In the genomic region with DNA sequence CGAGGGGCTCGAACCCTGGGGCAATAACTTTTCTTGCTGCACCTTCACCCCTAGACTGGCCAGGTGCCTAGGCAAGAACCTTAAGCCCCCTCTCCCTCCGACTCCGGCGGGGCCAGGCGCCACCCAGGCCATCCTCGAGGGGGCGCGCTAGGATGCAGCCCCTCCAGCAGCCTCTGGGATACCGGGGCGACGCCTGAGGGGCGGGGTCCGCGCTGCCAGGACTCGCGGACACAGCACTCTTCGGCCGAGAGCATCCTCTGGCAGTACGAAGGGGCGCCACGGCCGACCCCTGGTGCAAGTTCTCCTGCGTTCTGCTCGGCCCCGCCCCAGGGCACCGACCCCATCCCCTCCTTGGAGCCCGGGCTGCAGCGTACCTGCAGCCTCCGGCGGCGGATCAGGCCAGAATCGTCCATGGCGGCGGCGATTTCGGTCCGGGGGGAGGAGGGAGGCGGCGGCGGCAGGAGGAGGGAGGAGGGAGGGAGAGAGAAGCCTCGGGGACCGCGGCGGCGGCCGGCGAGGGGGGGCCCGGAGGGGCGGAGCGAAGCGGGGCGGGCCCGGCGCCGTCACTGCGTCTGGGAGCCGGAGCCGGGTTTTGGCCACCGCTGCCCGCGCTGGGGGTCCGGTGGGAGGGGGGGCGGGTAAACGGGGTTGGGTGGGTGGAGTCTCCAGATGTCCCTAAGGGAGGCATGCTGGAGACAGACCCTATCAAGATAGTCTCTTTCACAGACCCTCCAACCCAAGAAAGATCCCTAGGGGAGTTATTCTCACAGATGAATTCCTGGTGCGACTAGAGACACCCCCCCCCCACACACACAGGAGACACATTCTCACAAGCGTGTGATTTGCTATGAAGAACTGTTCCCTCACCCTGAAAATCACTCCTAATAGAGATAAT, we compare ENCODE assay signal across 8 mouse cellular contexts. TPM values are rescaled to one million over a fixed set of nuclear protein-coding genes. Genes with fewer than 3 reads are reported as not detected.
DNase-seq lines count a peak whose midpoint lies in the region; ATAC-seq lines count a peak whose summit lies in the region.

No protein-coding gene starts in this region.

- peaks cover 13% of the 10 kb centered on the region for H3K4me1 ChIP-seq in liver, embryonic 11.5 days (replicated peaks; ENCODE audit: control insufficient read depth, insufficient read depth, low read length)
- H3K4me1 ChIP-seq in embryonic facial prominence, embryonic 15.5 days = peaks cover 21% of the 10 kb centered on the region
- peaks cover 18% of the 10 kb centered on the region for H3K4me1 ChIP-seq in limb, embryonic 10.5 days

- no peak for DNase-seq in liver, embryonic 11.5 days (ENCODE audit: low spot score)
- no peak for DNase-seq in liver
- DNase-seq in limb, embryonic 10.5 days (ENCODE audit: low spot score) = peak; percentile 69
- peak; percentile 75 for DNase-seq in retina, embryonic 14.5 days (ENCODE audit: low spot score)
- DNase-seq in adipocyte (ENCODE audit: low spot score) = no peak
- no peak for DNase-seq in adrenal gland, postnatal 36 days

- 2% methylated on average over 62 of the region's 67 CpGs for WGBS in liver, embryonic 11.5 days
- WGBS in embryonic facial prominence, embryonic 15.5 days = under 1% methylated on average over 45 of the region's 67 CpGs
- WGBS in limb, embryonic 10.5 days = 1% methylated on average over 41 of the region's 67 CpGs

- peaks cover 70% of the 10 kb centered on the region for H3K27me3 ChIP-seq in liver, embryonic 11.5 days (replicated peaks; ENCODE audit: control insufficient read depth, insufficient read depth, low read length)
- H3K27me3 ChIP-seq in embryonic facial prominence, embryonic 15.5 days = peaks cover 70% of the 10 kb centered on the region
- H3K27me3 ChIP-seq in limb, embryonic 10.5 days (ENCODE audit: low read depth, poor library complexity, severe bottlenecking) = peaks cover 97% of the 10 kb centered on the region

- H3K9ac ChIP-seq in liver, embryonic 11.5 days (ENCODE audit: low read depth, low read length) = no peak overlapping the region
- H3K9ac ChIP-seq in embryonic facial prominence, embryonic 15.5 days = no peak overlapping the region

- H3K9me3 ChIP-seq in liver, embryonic 11.5 days (ENCODE audit: control insufficient read depth, low read length) = no peaks in the 10 kb centered on the region
- H3K9me3 ChIP-seq in embryonic facial prominence, embryonic 15.5 days (replicated peaks) = no peaks in the 10 kb centered on the region
- no peaks in the 10 kb centered on the region for H3K9me3 ChIP-seq in limb, embryonic 10.5 days (replicated peaks)

- H3K4me2 ChIP-seq in liver, embryonic 11.5 days = peak overlapping the region; percentile 70
- peak overlapping the region; percentile 75 for H3K4me2 ChIP-seq in embryonic facial prominence, embryonic 15.5 days (replicated peaks)

- 0 out of 2 replicates have a peak, but pooled peaks have one; percentile 5 for ATAC-seq in liver, embryonic 11.5 days (replicated peaks; ENCODE audit: low FRiP score)
- ATAC-seq in cerebellum, adult (ENCODE audit: insufficient number of reproducible peaks, low FRiP score, low TSS enrichment) = peak; percentile 54; the same call in 1 of the 2 replicates
- ATAC-seq in embryonic facial prominence, embryonic 15.5 days (ENCODE audit: insufficient number of reproducible peaks, low FRiP score, low TSS enrichment, low read depth) = 0 out of 2 replicates have a peak, but pooled peaks have one; percentile 7

- no peaks in the 10 kb centered on the region for H3K36me3 ChIP-seq in liver, embryonic 11.5 days (ENCODE audit: control insufficient read depth, insufficient read depth, low read length)
- no peaks in the 10 kb centered on the region for H3K36me3 ChIP-seq in embryonic facial prominence, embryonic 15.5 days
- no peaks in the 10 kb centered on the region for H3K36me3 ChIP-seq in limb, embryonic 10.5 days

- peak overlapping the region; percentile 47 for H3K4me3 ChIP-seq in liver, embryonic 11.5 days (ENCODE audit: low read depth, low read length)
- H3K4me3 ChIP-seq in embryonic facial prominence, embryonic 15.5 days (replicated peaks) = peak overlapping the region; percentile 40
- peak overlapping the region; percentile 59 for H3K4me3 ChIP-seq in limb, embryonic 10.5 days

- no peak overlapping the region for H3K27ac ChIP-seq in liver, embryonic 11.5 days (ENCODE audit: low read depth, low read length)
- no peak overlapping the region for H3K27ac ChIP-seq in embryonic facial prominence, embryonic 15.5 days (replicated peaks)
- H3K27ac ChIP-seq in limb, embryonic 10.5 days = no peak overlapping the region

RNA-seq across cellular contexts. Expression of a gene that starts 0.9 kb away (rescaled TPM):
- polyA plus RNA-seq in liver, embryonic 11.5 days (2014; fragmentation: Nextera tagmentation; extraction: Ambion mirVana) = 0.22 and 0.49 TPM in 2 replicates
- polyA plus RNA-seq in embryonic facial prominence, embryonic 15.5 days (2015; fragmentation: Nextera tagmentation; extraction: Ambion mirVana) = 0.27 TPM in 1 of 2 replicates, not detected in the other
- 0.44 and 0.58 TPM in 2 replicates for polyA plus RNA-seq in limb, embryonic 10.5 days (2016; fragmentation: Nextera tagmentation; extraction: Ambion mirVana)
- not detected for total RNA-seq in adrenal gland, postnatal 36 days (2021)

RNA-seq across cellular contexts. Expression of a gene that starts 8.7 kb away (rescaled TPM):
- polyA plus RNA-seq in liver, embryonic 11.5 days (2014; fragmentation: Nextera tagmentation; extraction: Ambion mirVana) = 0.14 and 0.29 TPM in 2 replicates
- 1.9 and 2.2 TPM in 2 replicates for polyA plus RNA-seq in embryonic facial prominence, embryonic 15.5 days (2015; fragmentation: Nextera tagmentation; extraction: Ambion mirVana)
- polyA plus RNA-seq in limb, embryonic 10.5 days (2016; fragmentation: Nextera tagmentation; extraction: Ambion mirVana) = 0.09 and 0.16 TPM in 2 replicates
- total RNA-seq in adrenal gland, postnatal 36 days (2021) = 1 to 10 TPM; 1.0 to 1.3 TPM

RNA-seq across cellular contexts. Expression of a gene that starts 23.4 kb away (rescaled TPM):
- polyA plus RNA-seq in liver, embryonic 11.5 days (2014; fragmentation: Nextera tagmentation; extraction: Ambion mirVana) = not detected in 2 replicates
- polyA plus RNA-seq in embryonic facial prominence, embryonic 15.5 days (2015; fragmentation: Nextera tagmentation; extraction: Ambion mirVana) = not detected in 2 replicates
- not detected in 2 replicates for polyA plus RNA-seq in limb, embryonic 10.5 days (2016; fragmentation: Nextera tagmentation; extraction: Ambion mirVana)
- 1 to 10 TPM in 1 of 2 experiments, not detected in 1; 1.5 TPM for total RNA-seq in adrenal gland, postnatal 36 days (2021)

RNA-seq across cellular contexts. Expression of a gene that starts 23.5 kb away (rescaled TPM):
- polyA plus RNA-seq in liver, embryonic 11.5 days (2014; fragmentation: Nextera tagmentation; extraction: Ambion mirVana) = 1,398 and 1,409 TPM in 2 replicates
- 705 and 717 TPM in 2 replicates for polyA plus RNA-seq in embryonic facial prominence, embryonic 15.5 days (2015; fragmentation: Nextera tagmentation; extraction: Ambion mirVana)
- 1,175 and 1,260 TPM in 2 replicates for polyA plus RNA-seq in limb, embryonic 10.5 days (2016; fragmentation: Nextera tagmentation; extraction: Ambion mirVana)
- total RNA-seq in adrenal gland, postnatal 36 days (2021) = 100 to 1,000 TPM; 651 to 659 TPM

RNA-seq across cellular contexts. Expression of a gene that starts 23.7 kb away (rescaled TPM):
- polyA plus RNA-seq in liver, embryonic 11.5 days (2014; fragmentation: Nextera tagmentation; extraction: Ambion mirVana) = 195 and 197 TPM in 2 replicates
- 94.9 and 99.1 TPM in 2 replicates for polyA plus RNA-seq in embryonic facial prominence, embryonic 15.5 days (2015; fragmentation: Nextera tagmentation; extraction: Ambion mirVana)
- 156 and 168 TPM in 2 replicates for polyA plus RNA-seq in limb, embryonic 10.5 days (2016; fragmentation: Nextera tagmentation; extraction: Ambion mirVana)
- 100 to 1,000 TPM; 109 to 136 TPM for total RNA-seq in adrenal gland, postnatal 36 days (2021)

Comparison
In these comparisons a context has a peak if more than half of its experiments do, and no peak if none do; other contexts are left out.
1. DNase-seq: peak in limb, embryonic 10.5 days (single experiment) and retina, embryonic 14.5 days (single experiment); none in liver, embryonic 11.5 days (single experiment), liver (single experiment), adipocyte (single experiment) and adrenal gland, postnatal 36 days (0 of 2).
2. Peak in every context shown above with its lines, with median percentiles within 50 percentile points of each other: ATAC-seq and H3K4me3 ChIP-seq.